Mouse (Mus musculus) embryo, embryonic 10 days (tissue): ENCODE results near the gene Isg15.

ENCODE experiments used
- DNase-seq: peaks from one replicate; pipeline ENCODE4 v3.0.0-alpha.2; 2015; ENCODE audit warnings: low spot score

The Isg15 gene

DNA sequence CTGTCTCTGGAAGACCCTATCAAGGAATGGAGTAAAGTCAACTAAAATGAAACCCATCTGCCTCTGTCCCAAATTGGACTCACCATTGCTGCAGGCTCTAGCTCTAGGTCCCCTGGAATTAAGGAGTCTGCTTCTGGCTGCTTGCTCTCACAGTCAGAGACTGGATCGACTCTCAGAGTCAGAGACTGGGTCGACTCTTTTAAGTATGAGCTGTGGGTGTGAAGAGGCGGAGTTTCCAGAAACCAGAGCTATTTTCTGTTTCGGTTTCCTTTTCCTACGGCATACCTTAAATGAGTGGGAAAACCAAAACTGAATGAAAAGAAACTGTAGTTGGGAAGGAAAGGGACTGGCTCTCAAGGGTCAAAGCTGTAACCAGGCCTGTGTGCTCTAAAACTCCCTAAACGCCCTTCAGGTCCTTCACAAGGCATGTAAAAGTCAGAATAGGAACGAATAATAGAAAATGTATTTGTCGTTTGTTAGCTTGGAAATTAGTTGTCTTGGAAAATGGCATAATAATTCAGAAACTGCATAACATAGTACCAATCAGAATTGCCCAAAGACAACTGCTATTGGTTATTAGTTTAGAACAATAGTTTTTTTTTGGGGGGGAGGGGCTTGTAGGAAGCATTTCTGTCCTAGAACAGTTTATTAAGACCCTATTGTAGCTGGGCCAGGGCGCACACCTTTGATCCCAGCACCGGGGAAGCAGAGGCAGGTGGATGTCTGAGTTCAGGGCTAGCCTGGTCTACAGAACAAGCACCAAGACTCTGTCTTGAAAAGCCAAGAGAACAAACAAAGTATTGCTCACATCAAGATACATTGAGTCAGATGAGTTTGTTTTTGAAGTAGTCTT lies at the start of gene Isg15:
TSS of gene Isg15 (minus strand) at position 196 of the 853 bp plus-strand sequence.
- DNase-seq, result no peak

DNA sequence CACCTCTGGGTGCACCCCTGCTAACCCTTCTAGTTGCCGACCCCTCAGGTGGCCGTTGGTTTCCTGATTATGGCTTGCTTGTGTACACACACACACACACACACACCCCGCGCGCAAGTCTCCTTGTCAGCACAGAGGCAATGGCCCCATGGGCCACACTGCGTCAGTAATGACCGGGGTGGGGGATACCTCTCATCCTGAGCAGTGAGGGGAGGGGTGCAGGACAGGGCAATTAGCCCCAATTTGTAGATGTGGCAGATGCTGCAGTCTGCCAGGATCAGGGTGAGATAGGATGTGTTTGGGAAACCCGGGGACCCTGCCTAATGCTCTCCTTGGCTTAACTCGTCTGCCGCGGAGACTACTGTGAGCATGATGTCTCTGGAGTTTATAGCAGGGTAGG lies 48.9 kb upstream of the Isg15 start:
- no peak for DNase-seq

DNA sequence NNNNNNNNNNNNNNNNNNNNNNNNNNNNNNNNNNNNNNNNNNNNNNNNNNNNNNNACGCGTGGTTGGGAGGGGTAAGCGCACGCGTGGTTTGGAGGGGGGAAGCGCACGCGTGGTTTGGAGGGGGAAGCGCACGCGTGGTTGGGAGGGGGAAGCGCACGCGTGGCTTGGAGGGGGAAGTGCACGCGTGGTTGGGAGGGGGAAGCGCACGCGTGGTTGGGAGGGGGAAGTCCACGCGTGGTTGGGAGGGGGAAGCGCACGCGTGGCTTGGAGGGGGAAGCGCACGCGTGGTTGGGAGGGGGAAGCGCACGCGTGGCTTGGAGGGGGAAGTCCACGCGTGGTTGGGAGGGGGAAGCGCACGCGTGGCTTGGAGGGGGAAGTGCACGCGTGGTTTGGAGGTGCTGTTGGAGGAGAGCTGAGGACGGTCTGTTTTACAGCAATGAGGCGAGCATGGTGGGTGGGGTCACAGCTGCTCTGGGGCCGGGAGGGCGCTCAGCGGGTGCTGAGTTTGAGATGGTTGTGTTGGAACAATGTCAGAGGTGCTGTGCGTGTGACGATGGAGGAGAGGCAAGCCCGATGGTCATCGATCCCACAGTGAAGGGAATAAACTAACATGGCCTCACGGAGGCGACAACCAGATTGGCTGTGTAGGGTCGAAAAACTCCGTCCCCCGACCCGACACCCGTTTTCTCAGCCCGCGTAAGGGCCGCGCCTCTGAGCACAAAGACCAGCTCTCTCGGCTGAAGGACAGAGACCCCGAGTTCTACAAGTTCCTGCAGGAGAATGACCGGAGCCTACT lies 36.2 kb upstream of the Isg15 start:
- DNase-seq, result peak; percentile 75

DNA sequence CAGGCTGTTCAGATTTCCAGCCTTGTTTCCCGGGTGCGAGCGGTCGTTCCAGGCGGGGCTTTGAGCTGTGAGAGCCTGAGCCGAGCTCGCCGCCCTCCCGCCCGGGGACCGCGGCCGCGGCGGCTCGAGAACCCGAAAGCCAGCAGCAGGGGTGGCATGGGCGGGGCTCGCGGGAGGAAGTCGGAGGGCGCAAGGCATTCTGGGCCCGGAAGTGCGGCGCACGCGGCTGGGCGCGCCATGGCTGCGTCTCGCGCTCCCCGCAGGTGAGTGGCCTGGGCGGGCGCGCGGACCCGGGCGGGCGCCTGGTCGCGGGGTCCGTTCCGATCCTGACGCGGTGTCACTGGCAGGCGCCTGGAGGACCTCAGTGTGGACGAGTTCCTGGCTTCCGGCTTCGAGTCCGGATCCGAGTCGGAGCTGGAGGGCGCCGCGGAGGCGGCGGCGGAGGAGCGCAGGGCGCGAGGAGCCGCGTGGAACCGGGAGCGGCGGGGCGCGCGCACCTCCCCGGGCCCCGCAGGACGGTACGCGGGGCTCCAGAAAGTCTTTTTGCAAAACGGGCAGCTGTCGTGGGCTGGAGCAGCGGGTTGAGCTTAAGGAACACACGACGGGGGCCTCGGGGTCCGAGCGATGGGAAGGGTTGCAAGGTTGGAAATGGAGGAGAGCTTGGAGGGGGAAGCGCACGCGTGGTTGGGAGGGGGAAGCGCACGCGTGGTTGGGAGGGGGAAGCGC lies 35.4 kb upstream of the Isg15 start, which contains the start of gene Noc2l:
TSS of gene Noc2l (plus strand) at position 203 of the 726 bp plus-strand sequence.
- peak; percentile 95 for DNase-seq

DNA sequence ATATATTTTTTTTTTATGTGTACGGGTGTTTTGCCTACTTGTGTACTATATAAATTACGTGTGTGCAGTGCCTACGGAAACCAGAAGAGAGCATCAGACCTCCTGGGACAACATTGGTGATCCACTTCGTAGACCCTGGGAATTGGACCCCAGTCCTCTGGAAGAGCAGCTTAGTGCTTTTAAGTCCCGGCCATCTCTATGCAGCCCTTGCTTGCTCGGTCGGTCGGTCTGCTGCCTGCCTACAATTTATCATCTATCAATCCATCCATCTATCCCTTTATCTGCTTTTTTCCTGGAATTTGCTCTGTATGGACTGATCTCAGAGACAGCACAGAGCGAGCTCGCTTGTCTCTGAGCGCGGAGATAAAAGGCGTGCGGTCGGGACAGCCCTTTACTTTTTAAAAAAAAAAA lies 34.7 kb upstream of the Isg15 start:
- DNase-seq, result peak; percentile 72

DNA sequence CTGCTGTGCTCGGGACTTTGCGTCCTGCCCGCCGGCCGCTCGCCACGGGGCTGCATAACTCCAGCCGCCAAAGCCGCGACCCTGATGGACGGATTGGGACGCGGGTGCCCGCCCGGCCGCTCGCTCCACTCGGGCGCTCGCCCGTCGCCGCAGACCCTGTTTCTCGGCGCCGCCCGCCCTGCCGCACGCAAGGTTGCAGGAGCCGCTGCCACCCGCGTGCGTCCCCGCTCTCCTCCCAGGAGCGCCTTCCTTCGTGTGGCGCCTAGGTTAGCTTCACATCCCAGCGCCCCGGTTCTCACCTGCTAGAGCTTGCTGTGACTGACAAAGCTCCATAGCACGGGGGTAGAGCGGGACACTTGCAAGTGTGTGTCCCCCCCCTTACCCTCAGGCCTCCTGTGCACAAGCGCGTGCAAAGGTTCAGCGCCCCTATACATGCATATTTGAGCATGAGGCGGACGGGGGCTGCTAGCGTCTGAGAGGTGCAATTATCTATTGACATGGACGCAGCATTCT lies 34.1 kb upstream of the Isg15 start, which contains the start of gene Plekhn1:
TSS of gene Plekhn1 (minus strand) at position 157 of the 513 bp plus-strand sequence.
- peak; percentile 87 for DNase-seq

DNA sequence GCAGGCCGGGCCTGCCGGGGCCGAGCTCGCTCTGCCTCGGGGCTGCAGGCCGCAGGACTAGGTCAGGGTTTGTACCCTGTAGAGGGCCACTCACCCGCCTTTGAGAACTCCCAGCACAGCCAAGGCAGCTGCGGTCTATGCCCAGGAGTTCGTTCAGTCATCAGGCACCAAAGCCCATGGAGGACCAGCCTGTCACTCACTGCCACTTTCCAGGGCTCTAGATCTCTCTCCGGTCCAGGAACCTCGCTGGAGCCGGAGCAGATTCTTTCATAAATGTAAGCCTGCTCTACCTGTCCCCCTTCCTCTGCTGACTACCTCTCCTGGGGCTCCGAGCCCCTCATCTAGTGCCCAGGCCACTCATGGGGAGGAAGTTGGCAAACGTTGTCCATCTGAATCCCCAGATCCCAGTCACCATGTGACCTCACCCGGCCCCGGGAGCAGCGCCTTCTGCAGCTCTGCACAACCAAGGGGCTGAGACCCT lies 33.4 kb upstream of the Isg15 start:
- DNase-seq, result peak; percentile 65

DNA sequence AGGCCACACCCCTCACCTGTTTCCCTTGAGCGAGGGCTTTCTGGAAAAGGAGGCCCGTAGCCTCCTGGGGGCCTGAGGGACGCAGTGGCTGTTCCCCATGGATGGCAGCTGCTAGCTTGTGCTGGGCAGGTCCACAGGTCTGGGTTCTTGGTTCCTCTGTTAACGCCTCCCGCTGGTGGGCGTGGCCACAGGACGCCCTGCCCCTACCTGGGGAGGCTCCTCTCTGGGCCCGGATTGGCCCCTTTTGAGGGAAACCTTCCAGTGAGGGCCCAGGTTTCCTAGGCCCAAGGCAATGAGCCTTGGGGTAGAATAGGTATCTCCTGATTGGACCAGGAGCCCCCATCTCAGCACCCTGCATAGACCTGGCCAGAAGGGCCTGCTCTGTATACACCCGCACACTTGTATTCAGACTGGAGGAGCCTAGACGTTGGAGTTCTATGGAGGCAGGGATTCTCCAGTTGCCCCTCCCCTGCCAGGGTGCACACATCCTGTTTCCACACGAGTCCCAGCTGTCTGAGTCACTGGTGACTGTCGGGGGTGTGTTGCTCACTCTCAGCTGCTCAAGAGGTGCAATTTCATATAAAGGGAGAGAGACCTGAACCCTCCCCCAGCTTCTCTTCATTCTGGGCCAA lies 27.9 kb upstream of the Isg15 start:
- peak; percentile 15 for DNase-seq

DNA sequence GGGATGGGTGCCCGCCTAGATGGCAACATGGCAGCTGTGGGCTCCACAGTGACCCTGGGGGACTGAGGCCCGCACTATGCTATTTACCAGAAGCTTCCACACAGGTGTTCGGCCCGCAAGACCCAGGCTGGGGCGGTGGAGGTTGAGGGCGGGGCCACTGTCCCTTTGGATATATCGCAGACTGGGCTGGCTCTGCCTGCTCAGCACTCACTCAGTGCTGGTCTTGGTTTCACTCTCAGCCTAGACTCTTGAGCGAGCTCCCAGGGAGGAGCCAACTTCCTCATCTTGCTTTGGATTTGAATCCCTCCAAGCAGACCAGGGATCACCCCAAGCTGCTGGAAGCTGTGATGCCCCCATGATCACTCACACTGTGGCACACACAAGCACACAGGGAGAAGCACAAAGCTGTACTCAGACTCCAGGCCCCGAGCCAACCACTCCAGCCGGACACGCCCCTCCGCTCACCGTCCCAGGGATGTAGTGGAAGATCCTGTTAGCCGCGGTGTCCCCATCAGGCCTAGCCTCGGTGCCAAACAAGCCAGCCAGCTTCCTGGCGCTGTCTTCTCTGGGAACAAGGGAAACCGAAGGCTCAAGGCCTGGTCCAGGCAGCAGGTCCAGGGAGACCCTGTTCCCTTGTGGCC lies 27.3 kb upstream of the Isg15 start:
- DNase-seq, result peak; percentile 11

DNA sequence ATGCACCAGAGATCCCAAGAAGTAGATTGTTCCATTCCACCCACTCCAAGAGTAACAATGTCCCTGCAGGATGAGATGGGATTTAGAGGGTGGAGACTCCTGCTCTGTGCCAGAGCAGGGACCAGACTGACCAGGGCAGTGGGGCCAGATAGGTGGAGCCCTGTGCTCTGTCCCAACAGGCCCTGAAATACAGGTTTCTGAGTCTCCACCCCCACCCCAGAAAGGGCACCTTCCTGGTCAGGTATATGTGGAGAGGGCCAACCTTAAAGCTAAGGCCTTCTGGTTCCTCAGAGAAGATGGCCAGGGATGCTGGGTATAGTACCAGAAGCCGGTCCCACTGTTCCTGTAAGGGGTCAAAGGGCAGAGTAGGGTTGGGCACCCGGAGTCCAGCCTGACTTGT lies 23.7 kb upstream of the Isg15 start:
- no peak for DNase-seq

DNA sequence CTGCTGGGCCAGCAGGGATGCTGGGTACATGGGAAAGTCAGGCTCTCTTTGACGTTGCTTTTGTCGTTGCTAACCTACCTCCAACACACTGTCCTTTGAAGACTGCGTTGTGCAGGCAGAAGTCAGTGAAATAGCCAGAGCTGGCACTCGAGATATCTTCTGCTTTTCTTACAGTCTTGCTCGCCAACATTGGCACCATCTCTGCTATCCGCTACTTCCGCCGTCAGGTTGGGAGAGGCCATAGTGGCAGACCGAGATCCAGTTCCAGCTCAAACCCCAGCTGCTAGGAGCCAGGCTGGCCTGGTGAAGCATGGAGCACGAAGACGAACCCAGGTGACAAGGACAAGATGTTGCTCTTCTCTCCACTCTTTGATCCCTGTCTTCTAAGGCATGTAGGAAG lies 19.3 kb upstream of the Isg15 start:
- no peak for DNase-seq

DNA sequence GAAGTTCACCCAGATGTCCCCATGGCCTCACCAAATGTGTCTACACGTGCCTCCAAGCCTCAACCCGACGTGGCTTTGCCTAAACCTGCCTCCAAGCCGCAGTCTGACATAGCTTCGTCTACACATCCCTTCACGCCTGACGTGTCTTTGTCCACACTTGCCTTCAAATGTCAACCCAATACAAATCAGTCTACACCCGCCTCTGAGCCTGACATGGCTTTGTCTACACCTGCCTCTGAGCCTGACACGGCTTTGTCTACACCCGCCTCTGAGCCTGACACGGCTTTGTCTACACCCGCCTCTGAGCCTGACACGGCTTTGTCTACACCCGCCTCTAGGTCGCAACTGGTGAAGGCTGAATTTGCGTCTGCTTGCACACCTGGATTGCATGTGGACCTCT lies 17.2 kb upstream of the Isg15 start:
- no peak for DNase-seq

DNA sequence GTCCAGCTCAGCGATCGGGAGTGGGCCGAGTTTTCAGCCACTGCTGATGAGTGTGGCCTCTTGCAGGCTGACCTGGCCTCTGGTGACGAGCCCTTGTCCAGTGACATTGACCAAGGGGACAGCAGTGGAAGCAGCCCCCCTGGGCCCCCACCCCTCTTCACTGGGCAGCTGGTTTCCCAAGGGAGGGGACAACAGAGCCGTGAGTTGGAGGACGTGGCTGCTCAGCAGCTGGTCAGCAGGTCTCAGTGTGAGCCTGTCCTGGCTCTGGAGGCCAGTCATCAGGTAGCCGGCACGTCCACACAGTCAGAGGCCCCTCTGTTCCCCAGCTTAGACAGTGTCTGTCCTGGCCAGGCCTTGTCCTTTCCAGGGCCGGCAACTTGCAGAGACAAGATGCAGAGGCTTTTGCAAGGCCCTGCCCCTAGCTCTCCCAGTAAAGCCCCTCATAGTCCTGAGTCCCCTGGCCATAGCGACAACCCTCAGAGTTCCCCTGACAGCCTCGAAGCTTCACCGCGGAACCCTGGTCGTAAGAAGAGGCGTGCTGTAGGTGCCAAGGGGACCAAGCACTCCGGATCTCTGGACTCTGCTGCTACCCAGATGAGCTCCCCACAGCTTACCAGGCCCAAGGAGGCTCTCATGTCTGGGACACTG lies 16.5 kb upstream of the Isg15 start:
- DNase-seq, result no peak

DNA sequence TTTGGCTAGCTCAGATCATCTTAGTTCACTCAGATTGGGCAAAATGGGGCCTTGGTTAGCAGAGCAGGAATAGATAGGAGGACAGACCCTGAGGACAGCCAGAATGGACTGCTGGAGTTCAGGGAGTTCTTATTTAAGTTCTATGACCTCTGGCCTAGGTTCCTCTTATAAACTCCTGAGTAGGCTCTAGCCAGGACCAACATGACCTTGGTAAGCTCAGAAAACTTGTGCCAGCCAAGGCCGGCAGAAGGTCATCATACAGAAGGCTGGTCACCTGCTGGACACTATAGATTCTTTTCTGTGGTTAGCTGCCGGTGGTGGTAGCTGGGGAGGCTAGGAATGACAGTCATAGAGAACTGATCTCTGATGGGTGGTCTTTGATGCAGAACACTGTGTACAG lies 15.6 kb upstream of the Isg15 start:
- no peak for DNase-seq

DNA sequence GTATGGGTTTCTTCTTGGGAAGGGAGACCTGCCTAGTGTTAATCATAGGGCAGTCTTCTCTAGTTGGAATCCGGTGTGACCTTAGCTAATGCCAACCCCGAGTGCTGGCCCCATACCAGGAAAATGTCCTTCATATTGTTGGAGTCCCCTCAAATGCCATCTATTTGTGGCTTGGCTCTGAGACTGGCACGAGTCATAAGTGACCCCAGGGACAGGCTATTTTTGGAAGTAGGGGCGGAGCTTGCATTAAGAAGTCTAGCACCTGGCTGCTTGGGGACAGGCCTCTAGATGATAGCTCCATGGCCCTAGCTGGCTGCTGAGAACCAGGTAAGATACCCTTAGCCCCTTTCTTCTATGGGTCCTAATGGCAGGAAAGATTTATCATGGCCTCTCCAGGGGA lies 15.0 kb upstream of the Isg15 start, which contains the start of gene Perm1:
TSS of gene Perm1 (plus strand) at position 220 of the 400 bp plus-strand sequence.
- no peak for DNase-seq

DNA sequence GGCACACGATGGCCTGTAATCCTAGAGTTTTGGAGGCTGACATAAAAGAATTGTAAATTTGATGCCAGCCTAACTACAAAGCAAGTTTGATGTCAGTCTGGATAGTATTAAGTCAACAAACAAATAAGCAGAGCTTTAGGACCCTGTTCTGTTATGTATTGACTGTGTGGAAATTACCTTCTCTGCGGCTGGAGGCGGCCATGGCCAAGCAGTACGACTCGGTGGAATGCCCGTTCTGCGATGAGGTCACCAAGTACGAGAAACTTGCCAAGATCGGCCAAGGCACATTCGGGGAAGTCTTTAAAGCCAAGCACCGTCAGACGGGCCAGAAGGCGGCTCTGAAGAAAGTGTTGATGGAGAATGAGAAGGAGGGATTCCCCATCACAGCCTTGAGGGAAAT lies 12.5 kb upstream of the Isg15 start:
- DNase-seq, result no peak

DNA sequence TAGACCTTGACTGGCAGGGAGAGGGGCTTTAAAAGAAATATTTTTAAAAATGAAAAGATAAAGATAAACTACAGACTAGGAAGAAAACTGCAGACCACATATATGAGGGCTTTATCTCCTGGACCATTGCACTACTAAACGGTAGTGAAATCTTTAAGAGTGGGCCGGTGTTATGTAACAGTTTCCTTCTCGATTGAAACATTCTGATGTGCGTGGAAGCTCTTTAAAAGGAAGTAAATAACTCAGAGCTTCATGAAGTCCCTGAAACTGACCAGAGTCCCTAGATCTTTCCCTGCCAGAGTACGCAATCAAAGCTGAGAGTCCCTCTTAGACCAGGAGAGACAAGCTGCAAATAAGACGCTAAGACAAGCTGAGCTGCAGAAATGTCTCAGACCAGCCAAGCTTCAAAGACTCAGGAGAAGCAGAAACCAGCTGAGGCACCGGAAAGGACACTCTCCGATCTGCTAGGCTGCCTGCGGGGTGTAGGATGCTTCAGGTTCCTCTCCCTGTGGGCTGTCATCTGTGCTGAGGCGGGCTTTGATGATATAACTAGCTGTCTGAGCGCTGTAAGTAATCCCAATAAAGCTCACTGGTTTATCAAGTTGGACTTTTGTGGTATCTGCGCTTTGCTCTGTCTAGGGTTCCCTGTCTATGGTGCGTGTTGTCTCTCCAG lies 9.5 kb upstream of the Isg15 start:
- no peak for DNase-seq

DNA sequence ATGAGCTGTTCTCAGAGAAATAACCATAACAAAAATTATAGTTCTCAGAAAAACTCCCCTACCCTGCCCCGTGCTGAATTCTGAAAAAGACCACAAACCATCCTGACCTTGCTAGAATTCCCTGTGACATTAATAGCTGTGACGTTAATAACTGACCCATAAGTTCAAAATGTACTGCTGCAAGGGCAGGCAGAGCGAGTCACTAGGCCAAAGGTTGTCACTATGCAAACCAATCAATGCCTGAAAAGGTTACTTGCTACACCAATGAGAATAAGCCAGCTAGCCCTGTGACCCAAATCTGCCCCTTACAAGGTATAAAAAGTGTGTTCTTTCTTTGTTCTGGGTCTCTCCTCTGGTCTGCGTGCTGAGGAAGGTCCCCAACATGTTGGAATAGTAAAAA lies 8.3 kb upstream of the Isg15 start:
- DNase-seq, result no peak

DNA sequence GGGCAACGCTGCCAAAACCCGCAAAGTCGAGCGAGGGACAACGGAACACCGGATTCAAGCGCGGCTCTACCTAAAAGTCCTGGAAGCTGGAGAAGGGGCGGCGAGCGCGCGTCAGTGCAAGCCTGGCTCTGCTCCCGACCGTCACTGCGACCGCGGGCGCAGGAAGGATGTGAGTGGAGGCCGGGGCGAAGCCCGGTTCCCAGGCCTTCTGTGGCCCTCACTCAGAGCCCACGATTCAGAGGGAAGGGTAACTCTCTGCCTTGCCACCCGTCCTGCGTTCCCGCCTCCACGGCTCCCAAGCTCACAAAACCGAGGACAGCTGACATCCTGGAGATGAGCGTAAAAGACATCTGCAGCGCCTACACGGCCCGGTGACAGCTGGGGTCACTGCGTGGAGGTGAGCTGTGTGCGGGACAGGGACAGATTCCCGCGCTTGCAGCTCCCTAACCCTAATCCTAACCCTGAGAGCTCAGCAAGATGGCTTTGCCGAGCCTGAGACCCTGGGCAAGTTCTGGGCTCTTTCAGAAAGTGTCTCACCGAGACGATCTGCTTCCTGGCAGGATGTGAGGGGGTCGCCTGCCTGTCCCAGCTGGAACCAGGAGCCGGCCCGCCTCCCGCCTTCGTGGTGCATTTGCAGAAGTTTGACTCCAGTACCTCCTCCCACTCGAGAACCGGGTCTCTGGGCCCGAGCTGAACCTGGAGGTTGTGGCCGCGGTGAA lies 3.0 kb upstream of the Isg15 start:
- DNase-seq, result peak; percentile 62
